Mouse (Mus musculus): ENCODE results near the gene Bcl3.

Bcl3 gene

GRCm38 (mm10) chr7:19834055-19834454 lies 11.5 kb upstream of the Bcl3 start:
- no peak for ATAC-seq (ENCODE audit: low TSS enrichment)

GRCm38 (mm10) chr7:19831837-19832236 lies 9.3 kb upstream of the Bcl3 start:
- ATAC-seq (ENCODE audit: low TSS enrichment), result no peak

GRCm38 (mm10) chr7:19830682-19831156 lies 8.1 kb upstream of the Bcl3 start:
- ATAC-seq (ENCODE audit: low TSS enrichment), result peak; percentile 27; the same call in 1 of the 2 replicates

- no peak for ATAC-seq (ENCODE audit: low TSS enrichment)
Observed at GRCm38 (mm10) chr7:19829694-19830093, 7.1 kb upstream of the Bcl3 start.

GRCm38 (mm10) chr7:19826756-19827155 lies 4.2 kb upstream of the Bcl3 start:
- no peak for ATAC-seq (ENCODE audit: low TSS enrichment)

GRCm38 (mm10) chr7:19824182-19824973 lies 1.8 kb upstream of the Bcl3 start:
- peak; percentile 47 for ATAC-seq (ENCODE audit: low TSS enrichment)

- 0 out of 2 replicates have a peak, but pooled peaks have one; percentile 13 for ATAC-seq (ENCODE audit: low TSS enrichment)
Observed at GRCm38 (mm10) chr7:19823256-19824181, 949 bp upstream of the Bcl3 start.

- ATAC-seq (ENCODE audit: low TSS enrichment), result no peak
Observed at GRCm38 (mm10) chr7:19822193-19822592, 377 bp downstream of the Bcl3 start.

- ATAC-seq (ENCODE audit: low TSS enrichment), result no peak
Observed at GRCm38 (mm10) chr7:19821633-19822032, 937 bp downstream of the Bcl3 start.

- no peak for ATAC-seq (ENCODE audit: low TSS enrichment)
Observed at GRCm38 (mm10) chr7:19820347-19821048, 2.1 kb downstream of the Bcl3 start.

- ATAC-seq (ENCODE audit: low TSS enrichment), result no peak
Observed at GRCm38 (mm10) chr7:19818875-19819274, 3.7 kb downstream of the Bcl3 start.

GRCm38 (mm10) chr7:19818440-19818839 lies 4.1 kb downstream of the Bcl3 start:
- no peak for ATAC-seq (ENCODE audit: low TSS enrichment)

- no peak for ATAC-seq (ENCODE audit: low TSS enrichment)
Observed at GRCm38 (mm10) chr7:19817382-19818105, 5.0 kb downstream of the Bcl3 start.

GRCm38 (mm10) chr7:19816224-19816771 lies 6.3 kb downstream of the Bcl3 start:
- no peak; the same call in 1 of the 2 replicates for ATAC-seq (ENCODE audit: low TSS enrichment)

GRCm38 (mm10) chr7:19815296-19816223 lies 7.0 kb downstream of the Bcl3 start:
- ATAC-seq (ENCODE audit: low TSS enrichment), result 0 out of 2 replicates have a peak, but pooled peaks have one; percentile 27

GRCm38 (mm10) chr7:19813579-19814122 lies 8.9 kb downstream of the Bcl3 start:
- no peak for ATAC-seq (ENCODE audit: low TSS enrichment)

- ATAC-seq (ENCODE audit: low TSS enrichment), result no peak
Observed at GRCm38 (mm10) chr7:19813161-19813560, 9.4 kb downstream of the Bcl3 start.

GRCm38 (mm10) chr7:19811114-19811513 lies 11.5 kb downstream of the Bcl3 start:
- ATAC-seq (ENCODE audit: low TSS enrichment), result peak; percentile 34; the same call in 1 of the 2 replicates

GRCm38 (mm10) chr7:19809369-19809768 lies 13.2 kb downstream of the Bcl3 start:
- ATAC-seq (ENCODE audit: low TSS enrichment), result 0 out of 2 replicates have a peak, but pooled peaks have one; percentile 55

Data from frontal cortex, adult (tissue).